Mouse (Mus musculus) frontal cortex, adult (tissue): ENCODE data around the gene Aspscr1.

Experiments
- ATAC-seq: cut with Nextera tagmentation; 2 replicates; pipeline ENCODE4 v1.9.2; 2017; ENCODE audit warnings: mild to moderate bottlenecking, moderate library complexity, mixed read lengths; ENCODE audit not compliant: low TSS enrichment

Gene Aspscr1

GRCm38 (mm10) chr11:120672687-120673593 lies at the start of gene Aspscr1:
Aspscr1 (plus strand) TSS chr11:120672973.
- ATAC-seq = peak; percentile 98

DNA sequence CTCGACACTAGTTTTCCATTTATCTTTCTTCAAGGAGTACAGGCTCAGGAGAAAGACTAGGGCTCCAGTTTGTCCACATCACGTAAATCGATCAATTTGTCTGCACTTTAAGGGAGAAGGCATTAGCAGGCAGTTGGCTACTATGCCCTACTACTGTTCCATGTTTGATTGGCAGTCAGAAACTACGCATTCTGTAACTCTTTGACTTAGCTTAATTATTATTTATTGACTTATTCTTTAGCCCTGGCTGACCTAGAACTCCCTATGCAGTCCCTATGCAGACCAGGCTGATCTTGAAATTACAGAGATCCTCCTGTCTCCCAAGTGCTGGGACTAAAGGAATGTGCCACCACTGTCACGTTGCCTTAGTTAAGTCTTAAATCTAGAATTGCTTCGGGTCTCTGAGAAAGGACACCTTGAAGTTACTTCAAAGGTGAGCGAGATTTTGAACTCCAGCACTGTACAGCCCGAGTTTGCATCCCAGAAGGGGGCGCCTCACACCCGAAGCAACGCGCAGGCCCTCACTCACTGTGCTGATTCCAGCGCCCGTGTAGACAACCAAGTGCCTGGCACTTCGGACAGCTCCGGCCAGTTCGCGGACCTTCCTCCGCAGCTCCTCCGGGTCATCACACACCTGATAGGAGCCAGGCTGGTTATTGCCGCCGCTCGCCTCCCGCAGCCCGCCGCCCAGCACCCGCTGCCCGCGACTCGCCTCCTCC lies 48.7 kb upstream of the Aspscr1 start:
- ATAC-seq = peak; percentile 66

DNA sequence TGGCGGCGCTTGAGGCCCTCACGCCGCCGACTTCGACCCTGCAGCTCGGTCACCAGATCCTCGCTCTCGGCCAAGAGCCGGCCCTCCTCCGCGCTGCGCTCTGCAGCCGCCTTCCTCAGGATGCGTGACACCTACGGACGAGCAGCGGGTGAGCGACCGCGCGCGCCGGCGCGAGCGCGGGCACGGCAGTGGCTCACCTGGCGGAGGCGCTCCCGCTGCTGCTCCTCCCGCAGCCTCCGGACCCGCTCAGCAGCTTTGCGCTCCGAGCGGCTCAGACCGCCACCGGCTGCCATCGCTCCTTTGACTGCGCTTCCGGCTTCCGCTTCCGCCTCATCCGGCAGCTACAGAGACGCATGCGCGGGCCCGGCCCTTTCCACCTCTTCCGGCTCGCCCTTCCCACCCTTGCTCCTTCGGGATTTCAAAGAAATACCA lies 48.1 kb upstream of the Aspscr1 start:
- peak; percentile 86 for ATAC-seq

GRCm38 (mm10) chr11:120625152-120625775 lies 47.5 kb upstream of the Aspscr1 start, which contains the start of gene Sirt7:
Sirt7 (minus strand) TSS chr11:120625240.
- no peak for ATAC-seq

GRCm38 (mm10) chr11:120626785-120627467 lies 45.8 kb upstream of the Aspscr1 start:
- ATAC-seq = no peak

GRCm38 (mm10) chr11:120627468-120628300 lies 45.1 kb upstream of the Aspscr1 start:
- no peak for ATAC-seq

DNA sequence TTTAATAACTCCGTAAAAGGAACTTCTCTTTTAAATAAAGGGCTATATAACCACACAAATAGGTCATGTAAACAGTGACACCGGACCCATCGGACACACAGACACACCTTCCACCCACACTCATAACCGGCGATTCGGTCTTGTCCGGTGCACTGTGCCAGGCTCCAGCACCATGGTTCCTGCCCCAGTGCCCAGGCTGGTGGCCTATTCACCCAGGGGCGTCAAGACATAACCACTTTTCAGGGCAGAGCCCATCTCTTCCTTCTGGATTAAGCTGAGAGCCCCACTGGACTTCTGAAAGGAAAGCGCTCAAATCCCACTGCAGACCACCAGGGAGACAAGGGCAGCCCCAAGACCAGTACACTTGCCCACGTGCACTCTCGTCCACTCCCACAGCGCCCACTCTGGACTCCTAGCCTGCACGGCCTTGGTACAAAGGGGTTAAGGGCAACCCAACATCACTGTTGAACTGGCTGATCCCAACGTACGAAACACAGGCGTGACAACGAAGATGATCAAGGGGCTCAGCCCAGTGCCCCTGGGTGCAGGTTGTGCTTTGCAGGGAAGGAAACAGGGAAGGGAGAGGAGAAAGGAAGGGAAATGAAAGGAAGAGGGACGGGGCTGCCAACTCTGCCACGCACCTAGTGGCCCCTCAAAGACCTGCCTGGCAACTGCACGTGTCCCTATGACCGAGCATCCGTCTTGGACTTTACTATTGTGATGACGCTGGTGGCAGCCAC lies 44.0 kb upstream of the Aspscr1 start:
- no peak for ATAC-seq

GRCm38 (mm10) chr11:120629341-120629730 lies 43.4 kb upstream of the Aspscr1 start:
- ATAC-seq = no peak

- ATAC-seq = no peak
These were observed 42.9 kb upstream of the Aspscr1 start for GRCm38 (mm10) chr11:120629911-120630310.

DNA sequence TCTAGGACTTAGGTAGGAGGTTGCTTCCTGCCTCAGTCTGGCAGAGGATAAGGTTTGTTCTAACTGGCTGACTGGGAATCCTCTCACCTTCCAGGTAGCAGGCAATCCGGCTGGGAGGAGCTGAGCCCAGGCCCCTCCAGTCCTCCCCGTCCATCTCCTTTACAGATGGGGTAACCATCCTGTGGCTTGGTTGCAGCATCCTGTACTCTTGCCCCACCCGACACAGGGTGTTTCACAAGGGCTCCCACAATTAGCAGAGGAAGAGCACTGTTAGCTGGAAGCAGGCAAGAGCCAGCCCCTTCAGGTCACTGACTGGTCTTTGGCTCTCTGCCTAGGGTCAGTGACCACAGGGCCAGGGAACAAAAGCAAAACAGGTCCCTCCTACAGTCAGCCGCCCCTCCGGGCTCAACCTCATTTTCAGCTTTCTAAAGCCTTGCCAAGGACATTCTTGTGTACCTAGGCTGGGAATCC lies 42.3 kb upstream of the Aspscr1 start:
- ATAC-seq = no peak

DNA sequence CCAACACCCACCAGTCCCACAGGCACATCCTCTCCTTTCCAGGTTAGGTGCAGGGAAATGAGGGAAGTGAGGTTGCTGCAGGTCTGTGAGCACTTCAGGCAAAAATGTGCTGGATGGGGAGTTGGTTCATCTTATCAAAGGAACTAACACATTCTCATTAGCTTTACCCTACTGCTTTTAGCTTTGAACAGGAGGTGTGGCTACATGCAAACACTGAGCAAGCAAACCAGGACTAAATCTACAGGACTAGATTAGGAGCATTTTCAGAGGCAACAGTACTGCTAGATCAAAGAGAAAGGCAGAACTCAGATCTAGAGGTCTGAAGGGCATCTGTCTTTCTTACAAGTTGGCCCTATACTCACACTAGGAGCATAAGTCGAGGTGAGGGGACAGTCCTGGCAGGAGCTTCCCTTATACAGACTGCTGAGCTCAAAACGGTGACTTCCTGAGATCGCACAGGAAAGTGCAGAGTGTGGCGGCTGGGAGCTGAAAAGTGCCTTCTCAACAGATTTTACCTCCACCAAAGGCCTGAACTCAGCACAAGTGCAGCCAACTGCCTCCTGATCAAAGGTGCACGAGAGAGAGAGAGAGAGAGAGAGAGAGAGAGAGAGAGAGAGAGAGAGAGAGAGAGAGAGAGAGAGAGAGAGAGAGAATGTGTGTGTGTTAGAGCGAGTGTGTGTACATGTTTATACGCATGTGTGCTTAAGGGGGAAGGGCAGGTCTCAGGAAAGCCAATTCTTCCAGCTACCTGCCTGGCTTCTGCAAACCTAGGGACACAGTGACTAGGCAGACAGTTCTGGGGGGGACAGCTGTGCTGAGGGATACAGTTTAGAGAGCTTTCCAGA lies 41.7 kb upstream of the Aspscr1 start:
- ATAC-seq = no peak

DNA sequence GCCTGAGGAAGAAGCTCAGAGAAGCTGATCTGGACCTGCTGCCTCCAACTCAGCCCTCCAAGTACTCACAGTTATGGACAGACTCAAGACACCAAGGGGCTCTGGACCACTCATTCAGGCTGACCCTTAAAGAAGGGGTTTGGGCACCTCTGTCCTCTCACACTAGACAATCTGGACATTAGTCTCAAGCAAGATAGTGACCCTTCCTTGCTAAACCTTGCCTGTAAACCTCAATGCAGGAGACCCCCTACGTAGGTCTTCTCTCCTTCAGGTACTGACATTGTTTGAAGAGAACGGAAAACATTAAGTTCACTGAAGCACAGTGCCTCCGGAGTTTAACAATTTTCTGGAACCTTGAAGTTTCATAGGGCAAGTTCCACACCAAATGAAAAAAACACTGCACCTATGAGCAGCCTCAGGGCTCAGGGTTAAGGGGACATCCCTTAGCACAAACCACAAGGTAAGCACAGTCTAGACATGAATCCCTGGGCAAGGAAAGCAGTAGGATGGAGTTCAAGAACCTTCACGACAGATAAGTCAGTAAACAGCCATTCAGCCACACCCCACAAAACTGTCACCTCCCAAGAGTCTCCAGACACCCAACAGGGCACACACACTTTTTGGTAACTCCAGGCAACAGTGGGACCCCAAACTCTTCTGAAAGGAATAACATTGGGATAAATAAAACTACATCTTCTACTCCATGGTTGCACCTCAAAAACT lies 40.9 kb upstream of the Aspscr1 start:
- no peak for ATAC-seq

DNA sequence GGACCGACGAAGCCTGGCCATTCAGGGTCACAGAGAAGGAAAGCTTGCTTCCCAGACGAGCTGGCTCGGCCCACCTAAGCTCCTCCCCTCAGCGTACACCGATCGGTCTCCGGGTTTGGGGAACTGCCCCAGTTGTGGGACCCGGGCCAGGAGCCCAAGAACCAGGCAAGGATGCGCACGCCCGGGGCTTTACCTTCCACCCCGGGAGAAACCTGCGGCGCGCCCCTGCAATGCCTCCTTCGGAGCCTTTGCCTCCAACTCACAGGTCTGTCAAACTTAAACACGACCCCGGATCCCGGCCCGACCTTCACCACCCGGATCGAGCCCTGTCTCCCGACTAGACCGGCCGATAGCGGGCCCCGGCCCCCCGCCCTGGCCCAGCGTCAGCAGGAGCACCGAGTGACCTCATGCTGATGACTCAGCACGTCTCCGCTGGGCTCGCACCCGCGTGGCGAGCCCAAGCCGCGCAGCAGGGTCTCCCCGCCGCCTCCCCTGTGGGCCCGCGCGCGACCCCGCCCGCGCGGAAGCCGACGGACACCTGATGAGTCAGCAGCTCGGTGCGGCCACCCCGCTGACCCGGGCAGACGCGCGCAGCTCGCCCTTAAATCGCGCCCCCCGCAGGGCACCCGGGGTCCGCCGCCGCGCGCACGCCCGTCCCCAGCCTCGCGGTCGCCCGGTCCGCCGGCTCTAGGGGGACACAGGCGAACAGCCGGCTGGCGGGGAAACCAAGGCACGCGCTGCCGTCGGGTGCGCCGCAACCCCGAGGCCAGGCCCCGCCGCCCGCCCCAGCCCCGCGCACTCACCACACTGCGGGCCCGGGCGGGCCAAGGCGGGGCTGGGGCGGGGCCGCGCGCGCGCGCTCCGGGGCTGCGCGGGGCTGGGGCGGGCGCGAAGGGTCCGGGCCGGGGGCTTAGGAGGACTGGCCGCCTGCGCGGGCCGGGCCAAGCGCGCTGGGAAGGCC lies 39.9 kb upstream of the Aspscr1 start:
- peak; percentile 34 for ATAC-seq

DNA sequence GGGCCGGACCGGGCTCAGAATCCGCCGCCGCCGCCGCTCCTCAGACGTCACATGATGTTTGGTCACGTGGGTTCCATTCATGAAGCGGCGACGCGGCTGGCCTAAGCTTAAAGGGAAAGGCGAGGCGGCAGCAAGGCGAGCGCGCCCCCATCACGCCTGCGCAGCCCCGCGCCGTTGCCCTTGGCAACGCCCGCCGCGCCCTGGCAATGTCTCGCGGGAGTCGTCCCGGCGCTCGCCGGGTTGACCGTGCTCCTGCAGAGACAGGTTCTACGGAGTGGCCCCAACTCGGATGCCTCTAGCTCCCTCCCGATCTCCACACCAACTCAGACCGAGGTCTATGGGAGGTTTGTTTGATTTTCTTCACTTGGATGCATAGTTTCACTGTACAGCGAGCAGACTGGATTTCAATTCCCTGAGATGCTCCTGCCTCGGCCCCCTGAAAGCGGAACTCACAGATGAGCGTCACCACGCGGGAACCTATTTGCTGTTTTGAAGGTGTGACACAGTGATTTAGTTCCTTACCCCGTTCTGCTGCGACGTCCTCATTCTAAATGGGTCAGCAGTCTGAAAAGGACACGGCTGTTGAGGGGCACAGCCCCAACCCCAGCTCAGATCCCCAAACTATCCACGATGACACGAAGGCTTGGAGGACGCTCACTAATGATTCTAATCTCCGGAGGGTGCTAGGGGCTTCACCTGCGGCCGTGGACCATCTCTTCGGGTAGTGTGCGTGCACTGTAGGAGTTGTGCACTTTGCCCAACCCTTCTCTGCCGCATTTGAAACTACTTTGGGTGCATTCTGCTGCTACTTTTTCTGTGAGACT lies 39.0 kb upstream of the Aspscr1 start, which contains the start of gene Mafg:
Gene Mafg (minus strand): TSS at position 81 of the 824 bp plus-strand sequence.
- ATAC-seq = peak; percentile 88

- ATAC-seq = no peak
These were observed 38.0 kb upstream of the Aspscr1 start for GRCm38 (mm10) chr11:120634810-120635209.

DNA sequence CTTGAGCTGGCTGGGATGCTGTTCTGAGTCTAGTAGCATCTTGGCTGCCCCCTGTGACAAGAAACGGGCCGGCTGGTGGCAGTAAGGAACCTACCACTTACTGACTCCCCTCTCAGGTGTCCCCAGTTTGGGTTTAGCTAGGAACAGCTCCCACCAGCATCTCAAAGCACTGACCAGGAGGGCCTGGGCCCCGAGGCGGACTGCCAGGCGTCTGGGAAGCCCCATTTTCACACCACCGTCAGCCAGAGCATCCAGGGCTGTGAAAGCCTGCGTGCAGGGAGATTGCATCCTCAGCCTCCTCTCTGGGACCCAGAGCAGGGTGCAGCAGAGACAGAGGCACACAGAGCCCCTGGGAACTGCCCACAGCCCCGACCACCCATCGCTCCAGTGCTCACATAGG lies 31.5 kb upstream of the Aspscr1 start:
- ATAC-seq = no peak
